Mouse (Mus musculus) B cell, adult 62 days (primary cell): Measurements from ENCODE around the gene Lif. TPM values are rescaled to one million over a fixed set of nuclear protein-coding genes. Genes with fewer than 3 reads are reported as not detected.

ENCODE experiments used
- total RNA-seq: library from RNA; stranded (reverse); gene quantifications from 4 replicates; pipeline ENCODE4 v1.2.4, GENCODE M21; 2023

Lif gene
- not detected in 4 replicates for total RNA-seq

DNA sequence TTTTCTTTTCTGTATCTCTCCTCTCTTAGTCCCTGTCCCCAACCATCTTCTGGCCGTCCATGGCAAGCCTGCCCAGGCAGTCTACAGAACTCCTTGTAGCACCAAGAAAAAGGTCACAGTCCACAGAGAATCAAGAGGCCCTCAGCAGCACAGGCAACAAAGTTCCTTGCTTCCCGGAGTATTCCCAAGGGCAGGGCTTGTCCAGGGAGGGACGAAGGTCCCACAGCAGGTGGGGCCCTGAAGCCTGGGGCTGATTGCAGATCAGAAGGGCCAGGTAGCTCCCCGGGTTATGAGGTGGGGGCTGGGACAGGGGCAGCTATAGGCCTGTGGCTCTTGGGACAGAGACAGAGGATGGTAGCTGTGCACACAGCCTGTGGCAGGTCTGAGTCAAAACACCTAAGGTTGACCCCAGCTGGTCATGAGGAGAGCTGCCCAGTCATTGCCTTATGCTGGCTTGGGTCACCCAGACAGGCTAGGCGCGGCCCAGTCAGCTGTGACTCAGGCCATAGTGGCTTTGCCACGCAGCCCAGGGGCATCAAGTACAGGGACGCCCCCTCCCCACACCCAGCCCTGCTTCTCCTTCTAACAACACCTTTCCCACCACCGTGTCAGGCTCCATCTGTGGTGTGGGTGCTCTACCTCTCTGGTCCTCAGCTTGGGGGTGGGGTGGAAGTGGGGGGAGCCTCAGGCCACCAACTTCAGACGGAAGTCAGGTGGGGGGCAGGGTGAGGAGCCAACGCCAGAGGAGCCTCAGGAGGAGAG lies at the start of gene Lif:
Gene Lif (plus strand): TSS at position 712 of the 762 bp plus-strand sequence.

DNA sequence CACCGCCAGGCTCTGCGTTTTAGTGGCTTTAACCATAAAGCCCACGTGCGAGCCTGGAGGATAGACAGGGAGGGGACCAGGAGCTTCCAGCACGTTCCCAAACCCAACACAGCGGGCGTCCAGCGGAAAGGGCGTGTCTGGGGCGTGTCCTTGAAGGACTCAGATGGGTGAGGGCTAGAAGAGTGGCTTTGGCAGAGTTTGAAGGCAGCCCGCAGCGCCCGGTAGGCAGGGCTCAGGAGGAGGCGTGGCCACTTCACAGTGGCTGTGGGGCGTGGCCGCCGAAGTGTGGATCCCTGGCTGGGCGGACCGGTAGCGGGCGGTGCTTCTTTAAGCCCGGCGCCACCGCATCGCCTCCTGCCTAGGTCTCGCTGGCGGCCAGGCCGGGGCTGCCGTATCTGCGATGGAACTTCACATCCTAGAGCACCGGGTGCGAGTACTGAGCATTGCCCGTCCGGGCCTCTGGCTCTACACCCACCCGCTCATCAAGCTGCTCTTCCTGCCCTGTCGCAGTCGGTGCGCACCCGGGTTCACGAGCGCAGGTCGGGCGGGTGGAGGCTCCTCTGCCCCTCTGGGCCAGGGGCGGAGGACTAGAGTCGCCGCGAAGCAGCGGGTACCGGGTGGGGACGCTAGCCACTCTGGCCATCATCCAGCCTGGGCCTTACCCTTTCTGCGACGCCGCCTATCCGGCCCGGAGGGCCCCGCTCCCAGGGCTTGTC lies 39.3 kb upstream of the Lif start, which contains the start of gene Castor1:
Gene Castor1 (plus strand): TSS at position 312 of the 716 bp plus-strand sequence.

GRCm38 (mm10) chr11:4235665-4236545 lies 21.5 kb upstream of the Lif start, which contains the start of gene Osm:
Gene Osm (plus strand): TSS chr11:4236420.

Other genes starting within 250 kb of the Lif start
- not detected in 4 replicates for gene Sec14l4, start 226.1 kb upstream of the Lif start, total RNA-seq
- not detected in 4 replicates for gene Sec14l3, start 192.7 kb upstream of the Lif start, total RNA-seq
- 1.1 to 1.9 TPM (median 1.4 TPM) in 4 replicates for gene Mtfp1, start 162.1 kb upstream of the Lif start, total RNA-seq
- 0.27 to 0.91 TPM in 2 of 4 replicates, not detected in the others for gene Sec14l2, start 134.1 kb upstream of the Lif start, total RNA-seq
- gene Rnf215, start 122.4 kb upstream of the Lif start, total RNA-seq, result 29.9 to 37.7 TPM (median 30.9 TPM) in 4 replicates
- 7.9 to 13.5 TPM (median 11.2 TPM) in 4 replicates for gene Ccdc157, start 97.3 kb upstream of the Lif start, total RNA-seq
- 54.7 to 70.8 TPM (median 61.7 TPM) in 4 replicates for gene Sf3a1, start 97.2 kb upstream of the Lif start, total RNA-seq
- gene Tbc1d10a, start 70.8 kb upstream of the Lif start, total RNA-seq, result 46.9 to 54.4 TPM (median 50.3 TPM) in 4 replicates
- gene Castor1, start 39.3 kb upstream of the Lif start, total RNA-seq, result 3.3 to 4.9 TPM (median 4.1 TPM) in 4 replicates
- 2.9 to 4.5 TPM (median 3.7 TPM) in 4 replicates for gene Osm, start 21.1 kb upstream of the Lif start, total RNA-seq
- 0.70 to 1.6 TPM (median 0.98 TPM) in 4 replicates for gene Hormad2, start 183.5 kb downstream of the Lif start, total RNA-seq